In genomic region chr14:114697543-114697942, GRCm38 (mm10) we compare ENCODE assay signal across 26 mouse cellular contexts.
DNase-seq lines count a peak whose midpoint lies in the region; ATAC-seq and TF ChIP-seq lines count a peak whose summit lies in the region.
"Had no signal": no experiment of that assay in that cellular context is flagged by ENCODE, and none has a peak within 500 bp of the region (broad histone marks: within the 10 kb centered on the region; RNA-seq: fewer than 3 reads in every experiment).

No protein-coding gene starts in this region.

- H3K9ac ChIP-seq in lung, embryonic 14.5 days: no peak overlapping the region
- H3K9ac ChIP-seq: embryonic facial prominence, embryonic 13.5 days; intestine, embryonic 15.5 days; limb, embryonic 12.5 days; liver, postnatal 0 days; neural tube, embryonic 13.5 days; stomach, embryonic 15.5 days had no signal

- TF ChIP-seq CTCF in lung, embryonic 14.5 days (IDR thresholded peaks at IDR 0.05; ENCODE audit: low read depth): no peak

- no peak overlapping the region for H3K4me3 ChIP-seq in lung, embryonic 14.5 days (ENCODE audit: low read depth, low read length)
- H3K4me3 ChIP-seq: embryonic facial prominence, embryonic 13.5 days; erythroblast, embryonic 14.5 days; gastrocnemius, adult 2 months; hindbrain, embryonic 10.5 days; intestine, embryonic 15.5 days; layer of hippocampus, adult 2 months; limb, embryonic 12.5 days; myocyte; neural tube, embryonic 13.5 days; stomach, embryonic 15.5 days had no signal

- H3K27ac ChIP-seq in lung, embryonic 14.5 days (ENCODE audit: low read depth): no peak overlapping the region
- H3K27ac ChIP-seq: embryonic facial prominence, embryonic 13.5 days; gastrocnemius, adult 2 months; hindbrain, embryonic 10.5 days; intestine, embryonic 15.5 days; layer of hippocampus, adult 2 months; limb, embryonic 12.5 days; neural tube, embryonic 13.5 days; stomach, embryonic 15.5 days had no signal

- H3K4me2 ChIP-seq in lung, embryonic 14.5 days: no peak overlapping the region
- H3K4me2 ChIP-seq: embryonic facial prominence, embryonic 13.5 days; intestine, embryonic 15.5 days; limb, embryonic 12.5 days; liver, embryonic 11.5 days; neural tube, embryonic 13.5 days; stomach, embryonic 15.5 days had no signal

- WGBS in lung, embryonic 14.5 days: 59% methylated on average over 4 of the region's 4 CpGs

- no peaks in the 10 kb centered on the region for H3K27me3 ChIP-seq in lung, embryonic 14.5 days (ENCODE audit: insufficient read depth, low read length)
- H3K27me3 ChIP-seq: embryonic facial prominence, embryonic 13.5 days; intestine, embryonic 15.5 days; limb, embryonic 12.5 days; neural tube, embryonic 13.5 days; stomach, embryonic 15.5 days had no signal

- H3K36me3 ChIP-seq in lung, embryonic 14.5 days (ENCODE audit: insufficient read depth): no peaks in the 10 kb centered on the region
- H3K36me3 ChIP-seq: embryonic facial prominence, embryonic 13.5 days; hindbrain, embryonic 10.5 days; intestine, embryonic 15.5 days; limb, embryonic 12.5 days; neural tube, embryonic 13.5 days; stomach, embryonic 15.5 days had no signal

- no peaks in the 10 kb centered on the region for H3K9me3 ChIP-seq in lung, embryonic 14.5 days (ENCODE audit: low read depth, low read length)
- H3K9me3 ChIP-seq: embryonic facial prominence, embryonic 13.5 days; hindbrain, embryonic 10.5 days; intestine, embryonic 15.5 days; limb, embryonic 12.5 days; neural tube, embryonic 13.5 days; stomach, embryonic 15.5 days had no signal

- peak; percentile 53 for DNase-seq in lung, embryonic 14.5 days
- DNase-seq in lung, postnatal 4 days: no peak
- DNase-seq in kidney, adult 18-20 months: peak; percentile 42
- peak; percentile 82 for DNase-seq in kidney, adult 9 months
- peak; percentile 49 to 62 for DNase-seq in kidney, postnatal 25 days
- no peak for DNase-seq in thymus, postnatal 14 days
- DNase-seq in layer of hippocampus, adult 9-11 months: no peak
- DNase-seq: adrenal gland, postnatal 14 days; cerebellum, adult 9-11 months; gastrocnemius, adult 2 months; liver, postnatal 0 days; right cerebral cortex, adult 18-20 months; thymus, adult 2 months had no signal

- H3K4me1 ChIP-seq in lung, embryonic 14.5 days (ENCODE audit: insufficient read depth): no peaks in the 10 kb centered on the region
- H3K4me1 ChIP-seq: embryonic facial prominence, embryonic 13.5 days; hindbrain, embryonic 10.5 days; intestine, embryonic 15.5 days; limb, embryonic 12.5 days; neural tube, embryonic 13.5 days; stomach, embryonic 15.5 days had no signal

- peak; percentile 70 for ATAC-seq in lung, embryonic 14.5 days (ENCODE audit: insufficient read depth)
- ATAC-seq: forebrain, embryonic 14.5 days; hindbrain, embryonic 16.5 days; intestine, embryonic 15.5 days; liver, postnatal 0 days; midbrain, embryonic 16.5 days had no signal

Comparison
In these comparisons a context has a peak if more than half of its experiments do, and no peak if none do; other contexts are left out.
1. DNase-seq: peak in lung, embryonic 14.5 days (single experiment), kidney, adult 18-20 months (single experiment), kidney, adult 9 months (single experiment) and kidney, postnatal 25 days (2 of 2); none in lung, postnatal 4 days (0 of 2), thymus, postnatal 14 days (single experiment) and layer of hippocampus, adult 9-11 months (single experiment).